Mouse (Mus musculus): ENCODE measurements around the gene Paqr7.

- TF ChIP-seq GATA1 (IDR thresholded peaks at IDR 0.05; ENCODE audit: low read length), result no peak
- no peak for TF ChIP-seq TAL1 (IDR thresholded peaks at IDR 0.05; ENCODE audit: low read length)
These were observed 62.1 kb downstream of the Paqr7 start for GRCm38 (mm10) chr4:134558570-134559113.

Data from erythroblast, embryonic 14.5 days (primary cell).